Mouse (Mus musculus): ENCODE results near the gene BC035947. TPM values are rescaled to one million over a fixed set of nuclear protein-coding genes. Genes with fewer than 3 reads are reported as not detected.
"Not testable (repeated sequence)": the region's sequence is repeated elsewhere in the genome, so short reads cannot be mapped to it uniquely, and the experiment has no call there.

BC035947 gene
- polyA plus RNA-seq, 1 experiment from 2014 or later, result not detected

- H3K27me3 ChIP-seq, result peaks cover 14% of the 10 kb centered on the region
- in situ Hi-C loops (cut with MboI; ENCODE audit: low pct_unique_long_range_greater_than_20kb), result no loop called here
- DNase-seq (ENCODE audit: low read depth, low spot score), result no peak
- ChIA-PET POLR2A (no interaction called here), CTCF (no interaction called here)
- TF ChIP-seq CTCF (IDR thresholded peaks at IDR 0.05), result no peak
- no peak for ATAC-seq
Measured at GRCm38 (mm10) chr1:78502527-78502926, 9.4 kb downstream of the BC035947 start.

DNA sequence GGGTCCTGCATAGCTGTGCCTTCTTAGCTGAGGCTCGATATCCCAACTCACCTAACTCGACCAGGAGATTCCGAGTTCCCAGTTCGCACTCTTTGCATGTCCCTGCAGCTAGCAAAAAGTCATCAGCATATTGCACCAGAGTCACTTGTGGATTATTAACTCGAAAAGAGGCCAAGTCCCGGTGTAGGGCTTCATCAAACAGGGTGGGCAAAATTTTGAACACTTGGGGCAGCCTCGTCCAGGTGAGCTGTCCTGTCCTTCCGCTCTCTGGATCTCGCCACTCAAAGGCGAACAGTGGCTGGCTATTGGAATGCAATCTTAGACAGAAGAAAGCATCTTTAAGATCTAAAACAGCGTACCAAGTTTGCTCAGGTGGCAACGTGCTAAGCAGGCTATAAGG, 10.1 kb downstream of the BC035947 start:
- POLR2A ChIA-PET; DNase-seq (ENCODE audit: low read depth, low spot score); in situ Hi-C loops (cut with MboI; ENCODE audit: low pct_unique_long_range_greater_than_20kb); H3K27me3 ChIP-seq; CTCF ChIA-PET; ATAC-seq: not testable (repeated sequence)

DNA sequence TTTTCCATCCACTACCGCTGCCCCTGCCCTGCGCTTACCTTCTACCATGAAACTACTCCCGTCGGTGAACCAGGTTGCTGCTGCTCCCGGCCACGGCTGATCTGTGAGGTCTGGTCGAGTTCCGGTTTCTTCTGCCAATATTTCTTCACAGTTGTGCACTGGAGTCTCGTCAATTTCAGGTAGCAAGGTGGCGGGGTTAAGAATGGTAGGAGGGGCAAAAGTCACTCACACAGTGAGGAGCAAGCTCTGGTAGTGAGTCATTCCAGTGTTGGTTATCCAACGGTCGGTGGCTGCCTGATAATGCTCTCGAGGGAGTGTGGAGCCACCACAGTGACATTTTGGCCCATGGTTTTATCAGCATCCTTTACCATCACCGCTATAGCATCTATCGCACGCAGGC, 10.9 kb downstream of the BC035947 start:
- no peak for TF ChIP-seq CTCF (IDR thresholded peaks at IDR 0.05)
- ChIA-PET POLR2A (no interaction called here), CTCF (no interaction called here)
- DNase-seq (ENCODE audit: low read depth, low spot score) (no peak), ATAC-seq (no peak)
- in situ Hi-C loops (cut with MboI; ENCODE audit: low pct_unique_long_range_greater_than_20kb), result no loop called here
- H3K27me3 ChIP-seq, result peaks cover 3% of the 10 kb centered on the region

DNA sequence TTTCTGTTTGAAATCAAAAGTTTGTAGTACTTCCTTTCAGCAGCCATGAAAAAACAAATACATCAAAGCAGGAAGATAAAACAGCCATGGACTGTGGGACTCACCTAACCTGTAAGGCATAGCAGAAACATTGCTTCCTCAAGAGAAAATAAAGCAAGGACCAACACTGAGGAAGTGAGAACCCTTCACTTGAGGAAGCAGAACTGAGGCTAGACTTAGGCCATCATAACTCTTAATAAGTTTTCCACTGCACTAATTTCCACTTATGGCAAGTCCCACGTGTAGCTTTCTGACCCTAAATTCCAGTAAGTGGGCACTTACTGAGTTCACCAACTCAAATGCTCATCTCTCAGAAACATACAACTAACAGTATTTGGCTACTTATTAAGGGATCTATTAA, 21.8 kb downstream of the BC035947 start:
- ATAC-seq (no peak), DNase-seq (ENCODE audit: low read depth, low spot score) (no peak)
- H3K27me3 ChIP-seq, result peaks cover 9% of the 10 kb centered on the region
- ChIA-PET POLR2A (no interaction called here), CTCF (no interaction called here)
- no peak for TF ChIP-seq CTCF (IDR thresholded peaks at IDR 0.05)
- in situ Hi-C loops (cut with MboI; ENCODE audit: low pct_unique_long_range_greater_than_20kb), result no loop called here

- in situ Hi-C loops (cut with MboI; ENCODE audit: low pct_unique_long_range_greater_than_20kb), result no loop called here
- no peak for TF ChIP-seq CTCF (IDR thresholded peaks at IDR 0.05)
- ATAC-seq (peak; percentile 95), DNase-seq (ENCODE audit: low read depth, low spot score) (peak; percentile 80)
- POLR2A ChIA-PET, result no interaction called here
- peaks cover 9% of the 10 kb centered on the region for H3K27me3 ChIP-seq
- CTCF ChIA-PET, result no interaction called here
Measured at GRCm38 (mm10) chr1:78488752-78489492, 23.0 kb downstream of the BC035947 start, which contains the start of gene Farsb. Farsb (minus strand) TSS chr1:78488897.

GRCm38 (mm10) chr1:78488427-78488751, 23.6 kb downstream of the BC035947 start:
- in situ Hi-C loops (cut with MboI; ENCODE audit: low pct_unique_long_range_greater_than_20kb), result no loop called here
- CTCF ChIA-PET, result no interaction called here
- POLR2A ChIA-PET, result no interaction called here
- DNase-seq (ENCODE audit: low read depth, low spot score) (no peak), ATAC-seq (no peak)
- no peak for TF ChIP-seq CTCF (IDR thresholded peaks at IDR 0.05)
- peaks cover 9% of the 10 kb centered on the region for H3K27me3 ChIP-seq

- no peak for TF ChIP-seq CTCF (IDR thresholded peaks at IDR 0.05)
- CTCF ChIA-PET, result interaction anchor here (2.0 kb wide), 1 partner anchor 30 kb away, joined by 7 read pairs; no protein-coding TSS in a partner anchor
- ATAC-seq, result no peak
- no peaks in the 10 kb centered on the region for H3K27me3 ChIP-seq
- POLR2A ChIA-PET, result no interaction called here
- in situ Hi-C loops (cut with MboI; ENCODE audit: low pct_unique_long_range_greater_than_20kb), result no loop called here
- DNase-seq (ENCODE audit: low read depth, low spot score), result no peak
Measured at GRCm38 (mm10) chr1:78484361-78484760, 27.6 kb downstream of the BC035947 start.

- no peaks in the 10 kb centered on the region for H3K27me3 ChIP-seq
- ATAC-seq, result no peak
- DNase-seq (ENCODE audit: low read depth, low spot score), result no peak
- in situ Hi-C loops (cut with MboI; ENCODE audit: low pct_unique_long_range_greater_than_20kb), result no loop called here
- no peak for TF ChIP-seq CTCF (IDR thresholded peaks at IDR 0.05)
- CTCF ChIA-PET, result interaction anchor here (2.0 kb wide), 1 partner anchor 29 kb away, joined by 7 read pairs; no protein-coding TSS in a partner anchor
- POLR2A ChIA-PET, result no interaction called here
Measured at GRCm38 (mm10) chr1:78483430-78483829, 28.5 kb downstream of the BC035947 start.

- H3K27me3 ChIP-seq, result no peaks in the 10 kb centered on the region
- DNase-seq (ENCODE audit: low read depth, low spot score) (no peak), ATAC-seq (no peak)
- TF ChIP-seq CTCF (IDR thresholded peaks at IDR 0.05), result no peak
- CTCF ChIA-PET, result no interaction called here
- in situ Hi-C loops (cut with MboI; ENCODE audit: low pct_unique_long_range_greater_than_20kb), result no loop called here
- POLR2A ChIA-PET, result no interaction called here
Measured at GRCm38 (mm10) chr1:78472441-78472840, 39.5 kb downstream of the BC035947 start.

DNA sequence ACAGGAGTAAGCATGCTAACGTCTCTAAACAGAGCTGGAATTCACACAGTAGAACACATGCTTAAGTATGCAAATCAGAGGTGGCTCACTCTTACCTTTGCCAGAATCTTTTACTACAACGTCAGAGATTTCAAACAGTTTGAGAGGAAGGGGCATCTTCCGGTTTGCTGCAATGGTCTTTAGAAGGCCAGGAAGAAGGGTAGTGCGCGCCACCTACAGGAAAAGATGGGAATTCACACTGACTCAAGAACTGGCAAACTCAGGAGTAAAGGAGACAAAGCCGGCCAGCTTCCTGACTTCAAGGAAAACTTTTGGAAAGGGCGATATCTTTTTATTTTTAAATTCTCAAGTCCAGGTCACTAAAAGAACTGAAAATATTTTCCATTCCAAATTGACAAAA, 57.3 kb downstream of the BC035947 start:
- peak; percentile 88 for TF ChIP-seq CTCF (IDR thresholded peaks at IDR 0.05)
- ChIA-PET POLR2A (no interaction called here), CTCF (interaction anchor here (0.8 to 2.9 kb wide), 14 partner anchors 9 to 510 kb away, joined by 3 to 16 read pairs (median 6); no protein-coding TSS in a partner anchor)
- ATAC-seq (no peak), DNase-seq (ENCODE audit: low read depth, low spot score) (no peak)
- H3K27me3 ChIP-seq, result no peaks in the 10 kb centered on the region
- in situ Hi-C loops (cut with MboI; ENCODE audit: low pct_unique_long_range_greater_than_20kb), result loop anchor here (5.0 kb wide), 2 partner anchors 242 to 472 kb away; no protein-coding TSS in a partner anchor

DNA sequence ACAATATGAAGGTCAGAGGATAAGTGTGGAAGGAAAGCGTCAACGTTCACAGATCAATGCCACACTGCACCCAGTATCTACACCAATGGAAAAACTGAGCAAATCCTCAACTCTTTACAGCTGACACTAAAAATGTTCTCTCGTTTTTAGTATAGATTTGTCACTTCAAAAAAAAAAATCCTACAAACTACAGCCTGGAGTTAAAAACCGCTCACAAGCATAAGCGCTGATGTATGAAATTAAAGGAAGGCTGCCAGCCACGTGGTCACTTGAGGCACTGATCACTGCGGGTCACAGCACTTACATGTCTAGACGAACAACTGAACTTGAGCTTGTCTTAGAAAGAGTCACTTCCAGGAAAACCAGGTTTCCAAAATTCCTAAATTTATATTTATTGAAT, 58.1 kb downstream of the BC035947 start:
- no peak for DNase-seq (ENCODE audit: low read depth, low spot score)
- ATAC-seq, result no peak
- H3K27me3 ChIP-seq, result no peaks in the 10 kb centered on the region
- CTCF ChIA-PET, result interaction anchor here (0.9 to 2.9 kb wide), 11 partner anchors 10 to 484 kb away, joined by 3 to 16 read pairs (median 7); no protein-coding TSS in a partner anchor
- TF ChIP-seq CTCF (IDR thresholded peaks at IDR 0.05), result no peak
- POLR2A ChIA-PET, result no interaction called here
- in situ Hi-C loops (cut with MboI; ENCODE audit: low pct_unique_long_range_greater_than_20kb), result loop anchor here (5.0 kb wide), 2 partner anchors 242 to 472 kb away; no protein-coding TSS in a partner anchor

All from Patski (cell line).